Mouse (Mus musculus): ENCODE data around the gene Emid1.
"Not testable (repeated sequence)": the region's sequence is repeated elsewhere in the genome, so short reads cannot be mapped to it uniquely, and the experiment has no call there.

The Emid1 gene

GRCm38 (mm10) chr11:5102384-5102783 lies 49.7 kb downstream of the Emid1 start:
- DNase-seq: no peak

DNA sequence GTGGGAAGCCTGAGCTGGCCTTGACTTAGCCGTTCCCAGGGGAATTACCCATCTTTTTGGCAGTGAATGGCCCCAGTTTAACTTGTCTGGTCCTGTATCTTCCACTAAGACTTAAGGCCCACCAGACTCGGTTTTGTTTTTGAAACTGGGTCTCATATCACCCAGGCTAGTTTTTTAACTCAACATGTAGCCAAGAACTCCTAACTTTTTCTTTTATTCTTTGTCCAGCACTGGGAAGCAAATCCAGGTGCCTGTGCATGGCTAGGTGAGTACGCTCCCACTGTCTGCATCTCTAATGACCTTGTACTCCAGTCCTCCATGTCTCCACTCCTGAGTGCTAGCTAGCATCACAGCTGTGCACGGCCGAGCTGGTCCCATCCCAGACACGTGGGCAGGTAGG lies 50.4 kb downstream of the Emid1 start:
- no peak for DNase-seq

GRCm38 (mm10) chr11:5100801-5101200 lies 51.3 kb downstream of the Emid1 start:
- no peak for DNase-seq

DNA sequence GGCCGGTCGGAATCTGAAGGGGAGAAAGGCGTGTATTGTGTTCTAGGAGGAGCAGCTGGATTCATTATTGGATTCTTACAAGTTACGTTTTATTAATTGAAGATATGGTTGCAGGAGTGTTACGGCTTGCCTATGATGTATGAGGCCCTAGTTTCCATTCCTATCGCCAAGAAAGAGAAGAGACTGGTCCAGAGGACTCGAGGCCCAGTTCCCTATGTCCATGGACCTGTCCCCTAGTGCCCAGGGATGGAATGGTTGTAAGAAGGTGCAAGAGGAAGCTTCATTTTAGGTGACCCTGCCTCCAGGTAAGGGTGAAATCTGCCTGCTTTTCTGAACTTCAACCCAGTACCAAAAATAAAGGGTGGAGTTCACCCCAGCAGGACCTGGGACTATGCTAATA lies 51.8 kb downstream of the Emid1 start:
- no peak for DNase-seq

DNA sequence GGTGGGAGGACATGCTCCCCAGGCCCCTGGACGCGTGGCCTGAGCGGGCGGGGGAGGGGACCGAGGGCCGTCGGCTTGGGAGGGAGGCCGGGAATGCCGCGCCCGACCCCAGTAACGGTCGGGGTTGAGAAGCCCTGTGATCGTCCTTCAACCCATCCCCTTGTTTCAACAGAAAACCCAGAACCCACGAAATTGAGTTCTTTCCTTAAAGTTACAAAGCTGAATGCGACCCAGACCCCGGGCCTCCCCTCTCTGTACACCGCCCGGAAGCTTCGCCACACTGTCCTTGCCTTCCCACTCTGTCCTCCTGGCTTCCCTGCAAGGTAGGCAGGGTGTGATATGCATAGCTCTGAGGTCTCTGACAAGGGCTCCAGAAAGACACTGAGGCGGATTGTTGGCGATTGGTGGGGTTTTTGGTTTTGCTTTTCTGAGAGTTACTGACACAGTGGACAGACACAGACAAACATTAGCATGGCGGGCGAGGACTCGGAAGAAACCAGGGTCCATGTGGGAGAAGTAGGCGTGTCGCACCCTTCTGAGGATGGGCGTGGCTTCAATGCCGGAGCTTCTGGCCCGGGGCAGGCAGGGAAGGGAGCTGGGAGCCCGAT lies 52.4 kb downstream of the Emid1 start:
- DNase-seq: peak; percentile 83

DNA sequence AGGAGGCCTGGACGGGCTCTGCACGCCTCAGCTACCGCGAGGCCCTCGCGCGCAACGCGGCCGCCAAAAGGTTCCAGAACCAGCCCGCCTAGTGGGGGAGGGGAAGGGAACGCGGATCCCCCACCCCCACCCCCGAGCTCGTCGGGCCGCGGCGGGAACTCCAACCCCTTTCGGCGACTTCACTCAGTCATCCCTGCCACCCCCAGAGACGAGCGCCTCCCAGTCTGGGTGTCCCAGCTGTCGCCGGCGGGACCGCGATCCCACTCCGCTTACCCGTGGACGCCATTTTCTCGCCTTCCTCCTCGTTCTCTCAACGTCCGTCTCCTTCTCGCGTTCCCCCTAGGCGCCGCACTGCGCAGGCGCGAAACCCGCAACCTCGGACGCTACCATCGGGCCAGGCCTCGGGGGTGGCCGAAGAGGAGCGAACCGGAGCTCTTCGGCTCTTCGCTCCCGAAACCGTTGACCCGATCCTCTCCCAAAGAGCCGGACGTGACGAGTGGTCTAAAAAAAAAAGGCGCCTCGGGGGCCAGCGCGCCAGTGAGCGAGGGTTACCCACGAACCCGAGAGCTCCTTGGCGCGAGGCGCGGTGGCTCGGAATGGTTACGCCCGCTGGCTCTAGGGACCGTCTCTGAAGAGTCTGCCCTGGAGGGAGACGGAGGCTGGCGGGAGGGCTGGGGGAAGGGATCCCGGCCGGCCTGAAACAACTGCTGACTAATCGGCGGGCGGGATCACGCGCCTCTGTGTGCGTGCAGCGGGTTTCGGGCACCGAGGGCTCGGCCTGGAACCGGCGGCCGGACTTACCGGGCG lies 53.1 kb downstream of the Emid1 start, which contains the start of the genes Rhbdd3 and Ewsr1:
TSS of gene Rhbdd3 (plus strand) at position 191 of the 807 bp plus-strand sequence.
TSS of gene Ewsr1 (minus strand) at position 531 of the 807 bp plus-strand sequence.
- DNase-seq: peak; percentile 94

DNA sequence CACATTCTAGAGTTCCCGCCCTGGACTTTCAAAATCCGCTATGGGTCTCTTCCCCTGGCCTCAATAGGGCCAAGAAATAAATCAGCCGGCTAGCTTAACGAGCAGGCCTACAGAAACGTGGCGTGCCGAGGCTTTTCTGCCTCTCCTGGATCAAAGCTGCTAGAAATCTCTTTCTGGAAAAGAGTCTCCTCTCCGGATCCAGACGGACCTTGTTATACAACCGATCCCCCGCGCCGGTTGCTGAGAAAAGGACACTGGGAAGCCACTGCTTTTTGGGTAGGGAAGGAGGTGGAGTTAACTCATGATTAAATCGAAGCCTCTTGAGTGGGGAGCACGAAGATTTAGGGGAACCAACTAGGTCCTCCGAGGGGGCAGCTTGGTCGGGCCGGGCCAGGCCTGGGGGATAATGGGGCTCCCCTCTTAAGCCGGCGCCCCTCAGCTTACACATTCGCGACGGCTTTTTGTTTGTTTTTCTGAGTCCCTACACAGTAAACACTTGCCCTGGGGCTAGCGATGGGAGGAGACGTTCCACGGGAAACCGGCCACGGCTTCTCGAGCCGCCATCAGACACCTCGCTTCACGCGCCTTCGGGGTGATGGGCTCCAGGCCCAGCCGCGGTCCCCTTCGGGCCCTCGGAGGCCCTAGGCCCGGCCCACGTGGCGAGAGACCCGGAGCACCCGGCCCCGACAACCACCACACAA lies 53.9 kb downstream of the Emid1 start:
- peak; percentile 44 for DNase-seq

DNA sequence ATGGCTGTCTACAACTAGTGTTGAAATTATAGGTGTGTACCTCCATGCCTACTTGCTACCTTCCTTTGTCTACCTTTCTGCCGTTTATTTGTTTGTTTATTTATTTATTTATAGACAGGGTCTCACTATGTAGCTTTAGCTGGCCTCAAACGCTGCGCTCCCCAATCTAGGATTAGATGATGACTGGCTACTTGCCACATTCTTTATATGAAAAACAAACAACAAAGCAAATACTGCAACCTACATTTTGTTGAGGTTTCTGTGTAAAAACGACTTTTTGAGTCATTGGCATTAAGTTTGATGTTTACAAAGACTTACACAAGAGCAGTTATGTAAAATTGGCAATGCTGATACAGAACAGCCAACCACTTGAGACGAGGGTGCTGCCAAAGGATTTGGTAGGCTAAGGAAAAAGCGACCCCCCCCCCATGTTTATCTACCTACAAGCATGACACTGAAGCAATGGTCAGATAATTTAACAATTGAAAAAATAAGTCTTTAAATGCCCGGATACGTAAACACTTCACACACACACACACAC lies 55.5 kb downstream of the Emid1 start:
- no peak for DNase-seq

GRCm38 (mm10) chr11:5095877-5096276 lies 56.2 kb downstream of the Emid1 start:
- no peak for DNase-seq

GRCm38 (mm10) chr11:5091706-5092105 lies 60.4 kb downstream of the Emid1 start:
- no peak for DNase-seq

- DNase-seq: no peak
Observed at GRCm38 (mm10) chr11:5089147-5089546, 62.9 kb downstream of the Emid1 start.

GRCm38 (mm10) chr11:5076843-5077242 lies 75.2 kb downstream of the Emid1 start:
- not testable (repeated sequence) for DNase-seq

GRCm38 (mm10) chr11:5075760-5076159 lies 76.3 kb downstream of the Emid1 start:
- DNase-seq: no peak

DNA sequence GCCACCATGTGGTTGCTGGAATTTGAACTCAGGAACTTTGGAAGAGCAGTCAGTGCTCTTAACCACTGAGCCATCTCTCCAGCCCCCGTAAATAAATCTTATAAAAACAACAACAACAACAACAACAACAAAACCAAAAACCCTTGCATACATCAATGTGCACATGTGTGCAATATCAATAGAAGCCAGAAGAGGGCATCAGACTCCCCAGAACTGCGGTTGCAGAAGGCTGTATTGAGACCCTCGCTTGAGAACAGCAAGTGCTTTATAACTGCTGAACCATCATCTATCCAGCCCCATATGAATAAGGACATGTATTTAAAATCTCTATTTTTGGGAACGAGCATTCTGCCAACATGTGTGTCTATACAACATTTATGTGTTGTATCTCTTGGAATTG lies 77.2 kb downstream of the Emid1 start:
- DNase-seq: no peak

DNA sequence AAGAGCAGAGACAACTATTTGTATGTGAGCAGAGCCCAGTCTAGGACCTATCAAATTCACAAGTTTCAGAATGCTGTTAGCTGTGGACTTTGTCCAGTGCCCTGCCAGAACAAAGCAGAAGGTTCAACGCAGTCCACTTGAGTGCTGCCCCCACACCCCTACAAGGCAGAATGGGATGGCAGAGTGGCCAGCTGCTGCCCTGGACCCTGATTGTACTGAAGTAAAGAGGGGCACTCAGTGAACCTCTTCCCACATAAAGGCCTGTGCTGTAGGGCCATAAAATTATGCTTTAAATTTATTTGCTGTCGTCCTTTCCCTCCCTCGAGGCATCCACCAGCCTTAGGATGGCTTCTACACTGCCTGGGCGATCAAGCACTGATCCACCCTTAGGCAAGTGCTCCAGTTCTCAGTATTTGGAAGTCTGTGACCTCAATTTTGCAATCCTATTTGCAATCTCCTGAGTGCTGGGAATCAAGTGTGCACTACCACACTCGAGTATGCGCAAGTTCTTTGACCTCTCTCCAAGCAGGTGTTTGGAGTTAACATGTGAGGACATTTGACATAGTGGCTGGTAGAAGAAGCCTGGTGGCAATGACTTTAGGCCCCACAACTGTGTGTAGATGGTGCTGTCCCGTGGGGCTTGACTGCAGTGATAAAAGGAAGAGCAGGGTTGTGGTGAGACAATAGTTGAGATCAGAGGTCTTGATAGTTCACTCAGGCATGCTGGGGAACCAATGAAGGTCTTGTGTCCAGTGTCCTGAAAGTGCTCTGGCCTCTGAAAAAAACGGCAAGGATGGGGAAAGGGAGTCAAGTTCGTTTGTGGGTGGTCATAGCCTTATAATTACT lies 83.7 kb downstream of the Emid1 start:
- no peak for DNase-seq

GRCm38 (mm10) chr11:5067063-5067462 lies 85.0 kb downstream of the Emid1 start:
- DNase-seq: no peak

DNA sequence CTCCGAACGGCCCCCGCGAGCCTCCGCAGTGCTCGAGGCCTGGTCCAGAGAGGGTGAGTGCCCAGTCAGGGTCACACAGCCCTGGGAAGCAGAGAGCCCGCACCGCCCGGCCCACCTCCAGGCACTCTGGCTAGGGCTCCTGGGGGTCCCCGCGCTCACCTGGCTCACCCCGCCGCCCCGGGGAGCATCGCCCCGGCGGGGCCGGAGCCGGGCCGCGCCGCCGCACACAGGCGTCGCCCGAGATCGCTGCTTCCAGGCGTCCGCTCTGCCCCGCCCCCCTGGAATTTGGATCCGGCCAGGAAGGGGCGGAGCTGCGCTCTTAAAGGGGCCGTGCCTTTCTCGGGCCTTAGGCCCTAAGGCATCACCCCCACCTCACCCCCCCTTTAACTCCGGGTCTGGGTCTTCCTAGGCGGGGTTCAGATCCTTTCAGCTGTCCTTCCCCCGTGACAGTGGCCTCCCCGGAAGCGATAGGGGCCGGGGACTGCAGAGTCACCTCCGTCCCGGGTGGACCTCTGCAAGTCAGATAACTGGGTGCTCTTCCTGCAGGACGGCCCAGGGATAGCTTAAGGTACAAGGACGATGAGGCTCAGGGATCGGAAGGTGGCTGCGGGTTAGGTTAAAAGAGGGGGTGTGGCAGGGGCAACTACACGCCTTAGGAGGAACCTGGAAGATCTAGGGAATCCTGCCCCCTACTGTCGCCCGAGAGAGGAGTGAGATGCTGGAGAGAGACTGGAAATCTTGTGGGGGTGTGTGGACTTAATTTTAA lies 86.8 kb downstream of the Emid1 start, which contains the start of gene Gas2l1:
TSS of gene Gas2l1 (minus strand) at position 272 of the 766 bp plus-strand sequence.
- peak; percentile 86 for DNase-seq

DNA sequence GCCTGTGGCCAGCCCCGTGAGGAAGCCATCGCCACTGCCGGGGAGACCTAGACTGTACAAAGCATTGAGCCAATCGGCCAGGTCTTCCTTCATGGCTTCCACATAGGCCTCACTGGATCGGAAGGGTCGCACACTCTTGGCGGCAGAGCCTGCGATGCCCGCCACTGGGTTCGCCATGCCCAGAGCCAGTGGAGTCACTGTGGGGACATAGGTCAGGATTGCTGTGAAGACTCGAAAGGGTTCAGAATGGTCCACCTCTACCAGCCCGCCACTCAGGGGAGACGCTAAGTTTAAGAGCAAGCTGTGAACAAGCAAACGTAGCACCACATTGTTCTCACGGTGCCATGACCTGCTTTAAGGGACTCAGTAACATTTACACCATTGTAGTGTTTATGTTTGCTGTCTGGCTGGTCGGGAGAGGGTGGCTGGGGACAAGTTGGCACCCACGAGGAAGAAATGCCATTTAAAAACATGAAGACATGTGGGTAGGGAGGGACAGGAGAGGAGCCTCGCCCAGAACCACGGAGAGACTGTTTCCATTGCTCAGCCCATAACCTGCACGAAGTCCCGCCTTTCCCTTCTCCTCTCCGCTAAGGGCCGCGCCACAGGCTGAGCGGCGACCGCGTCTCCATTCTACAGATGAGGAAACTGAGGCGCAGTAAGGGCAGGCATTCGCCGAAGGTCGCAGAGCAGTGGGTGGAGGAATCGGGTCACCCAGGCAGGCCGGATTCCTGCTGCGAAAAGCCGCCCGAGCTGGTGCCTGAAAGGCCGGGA lies 87.6 kb downstream of the Emid1 start:
- DNase-seq: peak; percentile 23

GRCm38 (mm10) chr11:5063561-5064281 lies 88.3 kb downstream of the Emid1 start:
- DNase-seq: peak; percentile 22
